Mouse (Mus musculus) left cerebral cortex, adult 2 months (tissue): Measurements from ENCODE around the gene Golph3. TPM values are rescaled to one million over a fixed set of nuclear protein-coding genes. Genes with fewer than 3 reads are reported as not detected.

Experiments used
- DNase-seq, 2 experiments: peaks; one replicate each; pipeline ENCODE4 v3.0.0; 2021 to 2022; ENCODE audit warnings: low spot score in 2 of 2, mixed read lengths in 1 of 2; ENCODE audit errors: extremely low spot score in 1 of 2
- H3K27ac ChIP-seq: fragments of 200-600 bp; 2 replicates; pipeline ENCODE4 v1.8.1; 2022
- H3K4me3 ChIP-seq: fragments of 200-600 bp; 2 replicates; pipeline ENCODE4 v1.8.1; 2022
- CTCF ChIP-seq: fragments of 200-600 bp; IDR thresholded peaks from 2 replicates; pipeline ENCODE4 v1.8.1; 2022; ENCODE audit warnings: antibody characterized with exemption, mild to moderate bottlenecking, moderate library complexity
- intact Hi-C: fragments of 180-260 bp; cut with DNase I; formaldehyde crosslinking; loops from one replicate; pipeline ENCODE4 v1.15.1; 2025
- total RNA-seq, 2 experiments: library from RNA; stranded (reverse); gene quantifications; 2 replicates each; pipeline ENCODE4 v1.2.3; 2021

The Golph3 gene
- total RNA-seq, 2 experiments from 2014 or later, result 103 to 108 TPM

DNA sequence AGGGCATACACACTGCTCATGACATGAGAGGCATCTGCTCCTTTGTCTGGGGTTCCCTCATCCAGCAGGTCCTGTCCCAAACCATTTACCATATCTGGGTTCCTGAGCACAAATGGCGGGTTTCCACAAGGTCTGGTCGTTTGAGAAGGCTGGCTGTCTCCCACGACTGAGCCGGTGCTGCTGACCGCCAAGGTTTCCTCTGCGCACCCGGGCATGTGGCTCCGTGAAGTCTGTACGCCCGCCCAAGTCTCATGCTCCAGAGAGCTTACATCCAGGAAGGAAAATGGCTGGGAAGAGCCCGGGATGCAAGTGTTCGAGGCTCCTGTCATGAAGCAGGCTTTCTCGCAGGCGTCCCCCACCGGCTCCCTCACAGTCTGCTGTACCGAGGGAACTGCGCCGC is 53.7 kb downstream of the Golph3 start:
- no peak for TF ChIP-seq CTCF
- DNase-seq, result no peak
- no peak overlapping the region for H3K4me3 ChIP-seq
- intact Hi-C loops, result loop anchor here (5.0 kb wide), 1 partner anchor 127 kb away; no protein-coding TSS in a partner anchor
- no peak overlapping the region for H3K27ac ChIP-seq

DNA sequence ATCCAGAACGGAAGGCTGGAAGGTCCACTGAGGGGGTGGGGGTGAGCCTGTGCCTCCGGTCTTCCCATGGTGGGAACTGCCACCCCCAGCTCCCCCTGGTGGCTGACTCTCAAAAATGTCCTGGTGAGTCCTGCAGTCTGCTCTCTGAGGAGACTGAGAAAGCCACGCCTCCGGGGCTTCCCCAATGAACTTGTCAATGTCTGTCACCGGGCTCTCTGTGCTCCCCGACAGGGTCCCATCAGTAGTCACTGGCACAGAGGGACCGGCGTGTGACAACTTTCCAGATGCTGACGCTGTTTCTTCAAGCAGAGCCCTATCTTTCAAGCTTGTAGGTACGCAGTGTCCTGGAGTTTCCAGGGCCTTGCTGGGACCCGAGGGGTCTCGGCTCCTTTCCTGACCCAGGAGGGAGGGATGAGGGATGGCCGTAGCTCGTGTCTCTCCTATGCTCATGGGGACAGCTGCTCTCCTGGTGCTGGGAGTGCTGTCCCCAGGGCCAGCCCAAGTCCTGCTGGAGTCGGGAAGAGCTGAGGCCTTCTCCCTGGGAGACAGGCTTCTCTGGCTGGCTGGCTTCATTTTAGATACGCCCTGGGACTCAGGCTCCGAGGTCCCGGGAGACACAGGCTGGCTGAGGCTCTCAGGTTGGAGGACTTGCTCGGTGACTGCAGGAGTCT is 54.5 kb downstream of the Golph3 start:
- Histone ChIP-seq H3K4me3 (0 out of 2 replicates have a peak overlapping the region, but pooled peaks have one; percentile 16), H3K27ac (no peak overlapping the region; the same call in 1 of the 2 replicates)
- intact Hi-C loops, result no loop called here
- peak; percentile 76 for TF ChIP-seq CTCF
- DNase-seq, result peak; percentile 69 to 70

DNA sequence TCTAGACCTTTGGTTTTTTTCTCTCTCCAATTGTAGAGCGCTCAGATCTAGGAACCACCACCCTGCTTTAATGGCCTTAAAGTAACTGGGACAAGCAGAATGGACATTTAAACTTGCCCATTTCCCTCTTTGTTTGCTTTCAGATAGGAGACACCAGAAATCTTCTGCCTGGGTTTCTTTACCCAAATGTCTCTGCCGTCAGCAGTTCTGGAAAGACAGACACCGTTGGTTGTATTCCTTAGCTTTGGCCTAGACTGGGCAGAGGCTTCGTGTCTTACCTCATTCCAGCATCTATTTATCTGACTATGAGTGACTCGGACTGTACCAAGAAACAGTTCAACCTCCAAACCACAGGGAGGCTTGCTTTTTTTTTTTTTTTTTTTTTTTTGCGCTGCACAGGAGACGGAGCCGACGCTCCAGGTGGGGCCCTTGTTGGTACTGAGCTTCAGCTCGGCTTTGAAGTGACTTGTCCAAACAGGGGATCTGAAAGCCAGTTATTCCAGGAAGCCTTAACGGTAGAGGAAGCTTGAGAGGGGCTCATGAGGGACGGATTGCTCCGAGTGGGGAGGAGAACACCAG is 55.3 kb downstream of the Golph3 start:
- intact Hi-C loops, result no loop called here
- TF ChIP-seq CTCF, result no peak
- Histone ChIP-seq H3K27ac (no peak overlapping the region), H3K4me3 (no peak overlapping the region)
- DNase-seq, result no peak

DNA sequence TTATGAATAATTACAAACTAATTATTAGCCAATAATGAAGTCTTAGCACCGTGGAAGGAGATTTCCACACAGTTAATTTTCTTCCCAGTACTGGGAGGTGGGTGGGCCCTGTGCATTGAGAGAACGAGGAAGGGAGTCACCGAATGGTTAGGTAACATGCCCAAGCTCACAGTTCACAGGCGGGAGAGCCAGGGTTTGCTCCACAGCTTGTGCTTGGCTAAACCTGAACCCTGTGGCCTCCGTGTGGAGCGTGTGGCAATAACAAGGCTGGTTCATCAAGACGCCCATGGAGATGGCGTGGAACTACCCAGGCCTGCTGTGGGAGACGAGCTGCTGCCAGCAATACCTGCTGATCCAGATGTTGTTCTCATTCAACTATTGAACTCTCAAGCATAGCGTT is 56.5 kb downstream of the Golph3 start:
- Histone ChIP-seq H3K27ac (no peak overlapping the region), H3K4me3 (no peak overlapping the region)
- intact Hi-C loops, result no loop called here
- no peak for TF ChIP-seq CTCF
- DNase-seq, result no peak

DNA sequence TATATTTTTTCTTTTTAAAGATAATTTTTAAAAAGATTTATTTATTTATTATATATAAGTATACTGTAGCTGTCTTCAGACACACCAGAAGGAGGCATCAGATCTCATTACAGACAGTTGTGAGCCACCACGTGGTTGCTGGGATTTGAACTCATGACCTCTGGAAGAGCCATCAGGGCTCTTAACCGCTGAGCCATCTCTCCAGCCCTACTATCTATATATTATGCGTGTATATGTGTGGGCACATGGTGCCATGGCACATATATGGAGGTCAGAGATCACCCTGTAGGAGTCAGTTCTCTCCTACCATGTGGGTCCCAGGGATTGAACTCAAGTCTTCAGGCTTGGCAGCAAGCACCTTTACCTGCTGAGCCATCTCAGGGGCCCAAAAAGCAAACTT is 58.8 kb downstream of the Golph3 start:
- no peak for DNase-seq
- TF ChIP-seq CTCF, result no peak
- intact Hi-C loops, result no loop called here
- Histone ChIP-seq H3K27ac (no peak overlapping the region), H3K4me3 (no peak overlapping the region)

DNA sequence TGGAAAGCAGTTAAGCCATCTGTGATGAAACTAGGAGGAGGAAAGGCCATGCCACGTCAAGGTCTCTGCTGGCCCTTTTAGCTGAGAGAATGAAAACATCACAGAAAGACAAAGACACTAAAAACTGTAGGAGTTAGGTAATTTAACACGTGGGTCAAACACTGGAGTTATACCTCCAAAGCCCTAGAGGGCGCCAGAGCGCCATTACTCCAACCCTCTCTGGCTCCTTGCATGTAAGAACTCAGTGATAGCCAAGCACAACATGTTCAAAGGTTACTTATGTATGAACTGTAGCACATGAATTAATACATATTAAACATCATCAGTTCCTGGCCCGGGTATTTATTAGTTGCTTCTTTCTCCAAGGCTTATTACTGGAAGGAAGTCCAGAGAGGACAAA is 59.3 kb downstream of the Golph3 start:
- DNase-seq, result no peak
- intact Hi-C loops, result no loop called here
- no peak overlapping the region for H3K4me3 ChIP-seq
- no peak overlapping the region for H3K27ac ChIP-seq
- peak; percentile 56 for TF ChIP-seq CTCF

DNA sequence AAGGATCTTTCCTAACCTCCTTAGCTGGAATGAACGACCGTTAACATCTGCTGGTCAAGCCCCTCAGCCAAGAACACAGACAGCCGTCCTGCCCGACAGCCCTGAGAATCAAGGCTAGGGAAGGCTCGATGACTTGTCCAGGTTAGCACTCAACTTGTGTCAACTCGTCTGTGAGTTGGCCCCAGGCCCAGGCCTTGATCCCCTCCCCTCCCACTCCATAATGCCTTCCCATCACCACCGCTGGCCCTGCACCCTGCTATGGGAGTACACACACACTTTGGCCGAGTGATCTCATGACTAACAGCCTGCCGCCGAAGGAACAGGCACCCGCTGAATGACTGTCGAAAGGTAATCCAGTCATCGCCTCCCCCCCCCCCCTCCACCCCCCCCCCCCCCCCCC is 63.4 kb downstream of the Golph3 start:
- no peak for TF ChIP-seq CTCF
- Histone ChIP-seq H3K4me3 (no peak overlapping the region), H3K27ac (no peak overlapping the region)
- intact Hi-C loops, result no loop called here
- no peak for DNase-seq

DNA sequence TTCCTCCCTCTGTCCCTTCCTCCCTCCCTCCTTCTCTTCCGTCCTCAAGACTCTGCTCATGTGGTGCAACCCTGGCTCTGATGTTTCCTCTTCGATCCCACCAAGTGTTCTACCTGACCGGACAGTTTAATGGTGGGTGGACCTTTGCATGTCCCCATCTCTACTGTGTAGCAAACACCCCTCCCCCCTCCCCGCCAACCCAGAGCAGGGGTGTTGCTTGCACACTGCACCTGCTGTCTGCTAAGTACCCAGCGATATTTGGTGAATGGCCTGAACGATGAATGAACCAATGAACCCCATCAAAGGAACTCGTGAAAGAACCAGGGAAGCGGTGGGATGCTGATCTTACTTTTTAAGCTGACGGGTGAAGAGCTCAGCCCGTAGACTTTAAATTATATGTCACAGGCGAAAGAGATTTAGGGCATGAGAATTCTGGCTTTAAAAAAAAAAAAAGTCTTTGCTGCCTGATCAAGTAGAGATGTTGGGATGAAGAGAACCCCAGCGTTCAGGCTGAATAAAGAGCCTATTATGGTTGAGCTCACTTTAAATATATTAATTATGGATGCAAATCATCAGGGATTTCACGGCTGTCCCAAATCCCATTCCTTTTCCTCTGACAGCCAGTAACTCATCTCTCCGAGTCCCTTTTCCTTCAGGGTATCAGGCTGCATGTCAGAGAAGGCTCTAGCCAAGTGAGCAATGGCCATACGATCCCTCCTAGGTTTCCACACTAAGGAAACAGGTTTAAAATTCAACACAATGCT is 67.7 kb downstream of the Golph3 start:
- TF ChIP-seq CTCF, result no peak
- DNase-seq, result no peak
- Histone ChIP-seq H3K4me3 (no peak overlapping the region), H3K27ac (no peak overlapping the region)
- intact Hi-C loops, result no loop called here

DNA sequence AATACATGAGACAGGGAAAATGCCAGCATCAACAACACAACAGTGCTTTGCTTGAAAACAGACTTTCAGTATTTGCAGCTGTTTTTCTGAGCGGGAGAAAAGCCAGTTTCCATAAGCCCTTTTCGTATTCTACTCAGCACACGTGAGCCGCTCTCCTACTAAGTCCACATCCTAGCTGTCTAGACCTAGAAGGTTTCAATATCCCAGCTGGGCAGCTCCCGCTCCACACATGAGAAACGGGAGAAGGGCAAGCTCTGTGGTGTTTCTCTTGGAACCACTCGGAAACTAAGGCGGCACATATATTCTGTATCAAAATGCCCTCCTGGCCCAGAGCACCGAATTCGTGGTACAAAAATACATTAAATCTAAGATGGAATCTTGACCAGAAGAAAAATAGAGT is 73.5 kb downstream of the Golph3 start:
- no peak for DNase-seq
- no peak overlapping the region for H3K27ac ChIP-seq
- H3K4me3 ChIP-seq, result no peak overlapping the region
- intact Hi-C loops, result no loop called here
- no peak for TF ChIP-seq CTCF

DNA sequence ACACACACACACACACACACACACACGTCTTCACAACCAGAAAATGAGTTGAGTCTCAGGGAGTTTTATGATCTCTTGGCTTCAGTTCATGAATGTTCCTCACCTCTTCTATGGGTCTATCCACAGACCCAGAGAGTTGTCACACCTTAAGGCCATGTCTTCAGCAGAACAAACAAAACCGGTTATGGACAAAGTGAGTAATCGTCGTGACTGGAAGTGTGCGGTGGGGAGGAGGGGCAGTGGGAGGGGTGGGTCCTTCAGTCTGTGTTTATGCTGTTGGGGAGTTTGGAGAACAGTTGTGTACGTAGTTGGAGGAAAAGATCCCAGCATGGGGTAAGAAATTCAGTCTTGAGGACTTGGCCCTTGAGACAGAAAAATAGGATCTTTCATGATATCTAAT is 75.8 kb downstream of the Golph3 start:
- Histone ChIP-seq H3K4me3 (no peak overlapping the region), H3K27ac (no peak overlapping the region)
- TF ChIP-seq CTCF, result no peak
- intact Hi-C loops, result no loop called here
- no peak for DNase-seq

Other genes starting within 250 kb of the Golph3 start
- 100 to 1,000 TPM; 343 to 346 TPM for gene Zfr, start 203.6 kb upstream of the Golph3 start, total RNA-seq
- 10 to 100 TPM; 54.9 to 55.6 TPM for gene Mtmr12, start 116.4 kb upstream of the Golph3 start, total RNA-seq
- 1 to 10 TPM; 1.2 to 2.6 TPM for gene 1810049J17Rik, start 449 bp downstream of the Golph3 start, total RNA-seq